In genomic region chr14:116927341-116928315, GRCm38 (mm10) we compare ENCODE assay signal across 8 mouse cellular contexts. TPM values are rescaled to one million over a fixed set of nuclear protein-coding genes. Genes with fewer than 3 reads are reported as not detected.
A peak's percentile ranks its signal among the peaks of the same experiment; 100 is the strongest.
DNase-seq lines count a peak whose midpoint lies in the region; ATAC-seq and TF ChIP-seq lines count a peak whose summit lies in the region.

No protein-coding gene starts in this region.

- 0 out of 2 replicates have a peak, but pooled peaks have one; percentile 3 for ATAC-seq in kidney, embryonic 16.5 days (ENCODE audit: low FRiP score, low TSS enrichment)
- ATAC-seq in neural tube, embryonic 14.5 days (ENCODE audit: low read depth), result no peak
- no peak for ATAC-seq in megakaryocyte, adult 5-6 weeks (ENCODE audit: poor library complexity, severe bottlenecking)

- H3K9me3 ChIP-seq in kidney, embryonic 16.5 days (ENCODE audit: low read length), result 0 out of 2 replicates have a peak, but pooled peaks cover 3% of the 10 kb centered on the region
- H3K9me3 ChIP-seq in limb, embryonic 10.5 days (replicated peaks), result no peaks in the 10 kb centered on the region
- no peaks in the 10 kb centered on the region for H3K9me3 ChIP-seq in neural tube, embryonic 14.5 days (ENCODE audit: control insufficient read depth, low read length)

- no peaks in the 10 kb centered on the region for H3K27me3 ChIP-seq in kidney, embryonic 16.5 days (ENCODE audit: insufficient read depth, low read length)
- no peaks in the 10 kb centered on the region for H3K27me3 ChIP-seq in limb, embryonic 10.5 days (ENCODE audit: low read depth, poor library complexity, severe bottlenecking)
- H3K27me3 ChIP-seq in neural tube, embryonic 14.5 days (ENCODE audit: control insufficient read depth, insufficient read depth, low read length), result no peaks in the 10 kb centered on the region

- peaks cover 26% of the 10 kb centered on the region for H3K4me1 ChIP-seq in kidney, embryonic 16.5 days (ENCODE audit: insufficient read depth, low read length)
- peaks cover 8% of the 10 kb centered on the region for H3K4me1 ChIP-seq in embryonic fibroblast, embryonic 13.5 days (ENCODE audit: control insufficient read depth, insufficient read depth, low read length)
- H3K4me1 ChIP-seq in limb, embryonic 10.5 days, result peaks cover 24% of the 10 kb centered on the region
- peaks cover 13% of the 10 kb centered on the region for H3K4me1 ChIP-seq in neural tube, embryonic 14.5 days (ENCODE audit: control insufficient read depth, insufficient read depth, low read length)
- no peaks in the 10 kb centered on the region for H3K4me1 ChIP-seq in lung, adult 2 months (ENCODE audit: control insufficient read depth, insufficient read depth, low read length)

- H3K4me2 ChIP-seq in kidney, embryonic 16.5 days (replicated peaks; ENCODE audit: low read depth, low read length), result peak overlapping the region; percentile 85
- peak overlapping the region; percentile 84 for H3K4me2 ChIP-seq in neural tube, embryonic 14.5 days (ENCODE audit: low read depth, low read length)

- DNase-seq in kidney, adult 11 months, result no peak
- peak; percentile 58 for DNase-seq in limb, embryonic 10.5 days (ENCODE audit: low spot score)
- DNase-seq in natural killer cell, adult 2 months (ENCODE audit: low spot score in 2 of 2), result no peak
- DNase-seq in lung, adult 2 months, result no peak

- peak overlapping the region; percentile 95 for H3K27ac ChIP-seq in kidney, embryonic 16.5 days (ENCODE audit: low read length)
- peak overlapping the region; percentile 93 for H3K27ac ChIP-seq in embryonic fibroblast, embryonic 13.5 days (ENCODE audit: insufficient read depth, low read length)
- H3K27ac ChIP-seq in limb, embryonic 10.5 days, result peak overlapping the region; percentile 99
- peak overlapping the region; percentile 90 for H3K27ac ChIP-seq in neural tube, embryonic 14.5 days (ENCODE audit: low read depth, low read length)

- no peaks in the 10 kb centered on the region for H3K36me3 ChIP-seq in kidney, embryonic 16.5 days (ENCODE audit: insufficient read depth, low read length)
- H3K36me3 ChIP-seq in limb, embryonic 10.5 days, result no peaks in the 10 kb centered on the region
- no peaks in the 10 kb centered on the region for H3K36me3 ChIP-seq in neural tube, embryonic 14.5 days (ENCODE audit: control insufficient read depth, insufficient read depth, low read length)

- under 1% methylated on average over 21 of the region's 21 CpGs for WGBS in kidney, embryonic 16.5 days
- WGBS in limb, embryonic 10.5 days, result under 1% methylated on average over 21 of the region's 21 CpGs
- under 1% methylated on average over 21 of the region's 21 CpGs for WGBS in neural tube, embryonic 14.5 days
- 8% methylated on average over 21 of the region's 21 CpGs for WGBS in lung, adult 2 months

- H3K4me3 ChIP-seq in kidney, embryonic 16.5 days (ENCODE audit: low read length), result peak overlapping the region; percentile 92
- H3K4me3 ChIP-seq in embryonic fibroblast, embryonic 13.5 days (ENCODE audit: insufficient read depth, low read length), result peak overlapping the region; percentile 53
- H3K4me3 ChIP-seq in limb, embryonic 10.5 days, result peak overlapping the region; percentile 91
- H3K4me3 ChIP-seq in neural tube, embryonic 14.5 days (ENCODE audit: low read depth, low read length), result peak overlapping the region; percentile 86
- no peak overlapping the region for H3K4me3 ChIP-seq in lung, adult 2 months (replicated peaks; ENCODE audit: extremely low read depth, low read depth, low read length)

- TF ChIP-seq CTCF in embryonic fibroblast, embryonic 13.5 days (IDR thresholded peaks at IDR 0.05; ENCODE audit: borderline replicate concordance, insufficient read depth, low read length), result no peak
- TF ChIP-seq CTCF in lung, adult 2 months (IDR thresholded peaks at IDR 0.05; ENCODE audit: insufficient read depth, low read length), result no peak

- H3K9ac ChIP-seq in kidney, embryonic 16.5 days (replicated peaks; ENCODE audit: low read length), result peak overlapping the region; percentile 96
- H3K9ac ChIP-seq in neural tube, embryonic 14.5 days (replicated peaks; ENCODE audit: low read depth, low read length), result peak overlapping the region; percentile 74

- no peak for TF ChIP-seq POLR2A in embryonic fibroblast, embryonic 13.5 days (IDR thresholded peaks at IDR 0.05; ENCODE audit: low read depth, low read length)
- no peak for TF ChIP-seq POLR2A in lung, adult 2 months (IDR thresholded peaks at IDR 0.05; ENCODE audit: borderline replicate concordance, extremely low read depth, low read depth, low read length)

RNA-seq across cellular contexts. Expression of gene Gpc6, which starts 2.5 kb away (rescaled TPM):
- polyA plus RNA-seq in kidney, embryonic 16.5 days (2015; fragmentation: Nextera tagmentation; extraction: Ambion mirVana), result 62.7 and 68.5 TPM in 2 replicates
- polyA plus RNA-seq in embryonic fibroblast, embryonic 13.5 days (2011; ENCODE audit: insufficient read length, low read depth, missing spikeins), result 47.7 and 61.9 TPM in 2 replicates
- 46.2 and 51.9 TPM in 2 replicates for polyA plus RNA-seq in limb, embryonic 10.5 days (2016; fragmentation: Nextera tagmentation; extraction: Ambion mirVana)
- polyA plus RNA-seq in neural tube, embryonic 14.5 days (2014; fragmentation: Nextera tagmentation; extraction: Ambion mirVana), result 20.8 and 27.8 TPM in 2 replicates
- polyA plus RNA-seq in lung, adult 2 months (2012; rRNA removed), result 1.8 and 2.4 TPM in 2 replicates
- 0.14 TPM in 1 of 2 replicates, not detected in the other for total RNA-seq in megakaryocyte, adult 5-6 weeks (2015)
- total RNA-seq in megakaryocyte, adult 5-6 weeks (2017), result 0.07 TPM in 1 of 2 replicates, not detected in the other
